Mouse (Mus musculus) WW6 (cell line): ENCODE measurements at regions not wholly inside any gene's neighbourhood (a gene's known extent, or its start where the extent isn't known, plus 50 kb on each side); places are given as distances from the start of the nearest gene placed in this dataset.

Source experiments
- DNase-seq: peaks from one replicate; pipeline ENCODE4 v3.0.0-alpha.2; 2013; ENCODE audit warnings: low read depth, low spot score

- DNase-seq, result no peak
Measured at GRCm38 (mm10) chr12:107658241-107658640, 169.8 kb downstream of the 3110018I06Rik start.

DNA sequence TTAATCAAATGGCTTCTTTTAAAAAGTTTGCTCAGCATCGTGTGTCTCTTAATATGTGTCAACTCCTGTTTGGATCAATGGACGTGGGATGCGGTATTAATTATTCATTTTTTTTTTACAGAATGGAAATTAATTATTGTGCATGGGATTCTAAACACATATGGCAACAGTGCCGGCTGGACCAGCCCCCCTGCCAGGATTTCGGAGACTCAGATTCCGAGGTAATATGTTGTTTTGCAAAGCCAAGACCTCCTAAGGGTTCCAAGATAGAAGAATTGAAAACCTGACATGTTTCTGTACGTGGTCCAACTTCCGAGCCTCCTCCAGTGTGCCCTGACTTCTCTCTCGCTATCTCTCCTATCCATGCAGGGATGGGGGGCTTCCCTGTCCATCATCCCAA, 170.4 kb downstream of the 3110018I06Rik start:
- no peak for DNase-seq

GRCm38 (mm10) chr12:107662624-107663023, 174.2 kb downstream of the 3110018I06Rik start:
- DNase-seq, result no peak

DNA sequence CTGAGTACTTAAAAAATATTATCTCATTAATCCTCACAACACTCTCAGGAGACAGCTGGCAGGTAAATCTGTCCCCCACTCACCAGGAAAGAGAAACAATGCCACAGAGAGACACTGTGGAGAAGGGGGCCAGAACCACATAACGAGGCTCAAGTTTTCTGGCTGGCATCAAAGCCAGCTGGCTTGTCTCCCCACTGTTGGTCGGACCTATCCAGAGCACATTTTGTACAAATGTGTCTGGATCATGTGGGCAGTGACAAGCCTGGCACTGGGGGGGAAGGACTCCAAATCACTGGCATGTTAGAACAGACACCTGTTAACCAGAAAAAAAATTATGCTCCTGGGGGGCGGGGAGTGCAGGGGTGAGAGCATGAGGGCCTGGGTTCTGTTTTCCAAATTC, 179.4 kb downstream of the 3110018I06Rik start:
- no peak for DNase-seq

DNA sequence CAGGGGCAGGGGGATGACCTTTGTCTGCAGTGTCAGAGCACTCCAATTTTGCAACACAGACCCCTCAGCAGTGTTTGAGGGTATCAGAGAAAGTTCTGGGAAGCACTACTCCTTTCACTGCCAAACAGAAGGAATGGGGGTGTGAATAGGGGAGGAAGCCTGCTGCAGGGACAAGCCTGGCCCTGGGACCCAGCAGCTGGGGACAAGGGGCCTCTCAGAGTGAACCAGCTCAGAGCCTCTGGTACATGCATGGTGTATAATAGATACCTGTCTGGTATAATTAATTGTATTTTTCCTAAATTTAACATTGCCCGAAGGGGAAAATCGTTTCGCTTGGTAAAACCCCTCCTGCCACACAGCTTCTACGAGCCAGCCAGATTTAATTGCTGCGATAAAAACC, 180.6 kb downstream of the 3110018I06Rik start:
- no peak for DNase-seq

DNA sequence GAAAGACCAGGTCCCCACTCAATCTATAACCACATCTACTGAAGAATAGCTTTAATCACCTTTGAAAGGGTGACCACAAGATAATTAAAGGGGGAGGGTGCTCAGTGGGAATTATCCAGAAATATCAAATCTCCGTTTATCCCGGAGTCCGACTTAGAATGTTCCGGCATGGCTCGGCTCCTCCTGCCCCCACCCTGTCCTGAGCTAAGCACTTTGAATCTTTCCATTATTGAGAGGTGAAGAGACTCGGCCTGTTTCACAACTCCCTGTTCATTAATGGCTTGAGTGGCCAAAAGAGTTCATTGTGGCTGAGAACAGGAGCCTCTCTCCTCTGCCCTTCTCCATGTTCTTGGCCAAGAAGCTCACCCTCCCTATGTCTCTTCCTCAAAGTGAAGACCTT, 181.0 kb downstream of the 3110018I06Rik start:
- no peak for DNase-seq

DNA sequence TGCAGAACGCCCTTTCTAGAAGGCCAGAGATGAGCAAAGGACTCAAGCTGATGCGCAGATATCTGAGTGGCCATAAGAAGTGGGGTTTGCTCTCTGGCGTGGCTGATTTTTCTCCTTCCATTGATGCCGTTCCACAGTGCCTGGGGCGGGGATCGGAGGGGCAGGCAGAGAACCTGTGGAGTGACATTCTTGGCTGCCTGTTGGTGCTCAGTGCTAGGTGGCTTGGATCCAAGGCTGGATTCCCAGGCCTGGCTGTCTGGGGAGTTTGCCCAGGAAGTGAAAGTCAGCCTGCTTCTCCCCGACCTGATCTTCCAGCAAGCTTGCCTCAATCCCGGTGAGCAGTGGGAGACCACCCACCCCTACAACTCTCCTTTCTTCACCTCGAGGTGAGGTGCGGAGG, 181.5 kb downstream of the 3110018I06Rik start:
- DNase-seq, result no peak

- DNase-seq, result no peak
Measured at GRCm38 (mm10) chr12:107677076-107677475, 188.6 kb downstream of the 3110018I06Rik start.

DNA sequence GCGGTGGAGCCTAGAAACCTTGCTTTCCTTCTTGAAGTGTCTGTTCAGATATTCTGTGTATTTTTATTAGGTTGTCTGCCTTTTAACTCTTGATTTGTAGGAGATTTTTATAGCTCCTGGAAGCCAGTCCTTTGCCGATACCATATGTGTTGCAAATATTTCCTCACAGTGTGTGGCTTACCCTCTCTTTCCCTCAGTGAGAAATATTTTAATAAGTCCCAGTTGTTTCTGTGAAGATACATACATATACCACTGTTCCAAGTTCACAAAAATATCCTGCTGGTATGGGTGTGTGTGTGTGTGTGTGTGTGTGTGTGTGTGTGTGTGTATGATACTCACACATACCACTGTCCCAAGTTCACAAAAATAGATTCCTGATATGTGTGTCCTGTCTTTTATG, 199.0 kb downstream of the 3110018I06Rik start:
- no peak for DNase-seq

- no peak for DNase-seq
Measured at GRCm38 (mm10) chr12:107689418-107689817, 201.0 kb downstream of the 3110018I06Rik start.

GRCm38 (mm10) chr12:107690061-107690460, 201.6 kb downstream of the 3110018I06Rik start:
- DNase-seq, result no peak

- DNase-seq, result no peak
Measured at GRCm38 (mm10) chr12:107693693-107694092, 205.3 kb downstream of the 3110018I06Rik start.

GRCm38 (mm10) chr12:107695014-107695413, 206.6 kb downstream of the 3110018I06Rik start:
- DNase-seq, result no peak

GRCm38 (mm10) chr12:107695438-107696267, 207.2 kb downstream of the 3110018I06Rik start:
- no peak for DNase-seq

- no peak for DNase-seq
Measured at GRCm38 (mm10) chr12:107700317-107700716, 211.9 kb downstream of the 3110018I06Rik start.

DNA sequence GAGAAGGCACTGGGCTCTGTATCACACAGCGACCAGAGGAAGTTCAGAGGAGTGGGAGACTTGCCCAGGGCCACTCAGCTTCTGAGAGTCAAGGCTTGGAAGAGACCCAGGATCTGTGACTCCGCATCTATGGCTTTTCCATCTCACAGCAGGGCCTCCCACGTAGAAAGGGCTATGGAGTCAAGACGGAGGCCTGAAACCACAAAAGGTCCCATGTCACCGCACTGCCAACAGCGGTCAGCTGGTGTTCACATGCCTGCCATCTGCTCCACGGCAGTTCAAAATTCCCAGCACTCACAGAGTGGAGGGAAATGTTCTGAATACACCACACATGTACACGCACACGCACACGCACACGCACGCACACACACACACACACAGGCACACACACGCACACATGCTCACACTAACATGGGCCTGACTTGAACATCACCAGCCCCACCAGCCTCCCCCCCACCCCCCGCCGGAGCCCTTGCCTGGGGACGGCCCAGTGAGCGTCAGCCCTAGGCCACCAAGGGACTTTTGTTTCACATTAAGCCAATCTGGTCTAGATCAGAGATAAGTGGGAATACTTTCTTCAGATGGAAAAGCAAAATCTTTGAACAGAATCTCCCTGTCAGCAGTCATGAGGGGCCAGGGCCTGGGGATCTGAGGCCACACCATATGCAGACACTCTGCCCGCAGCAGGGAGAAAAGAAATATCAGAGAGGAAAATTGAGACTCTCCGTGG, 212.6 kb downstream of the 3110018I06Rik start:
- no peak for DNase-seq

DNA sequence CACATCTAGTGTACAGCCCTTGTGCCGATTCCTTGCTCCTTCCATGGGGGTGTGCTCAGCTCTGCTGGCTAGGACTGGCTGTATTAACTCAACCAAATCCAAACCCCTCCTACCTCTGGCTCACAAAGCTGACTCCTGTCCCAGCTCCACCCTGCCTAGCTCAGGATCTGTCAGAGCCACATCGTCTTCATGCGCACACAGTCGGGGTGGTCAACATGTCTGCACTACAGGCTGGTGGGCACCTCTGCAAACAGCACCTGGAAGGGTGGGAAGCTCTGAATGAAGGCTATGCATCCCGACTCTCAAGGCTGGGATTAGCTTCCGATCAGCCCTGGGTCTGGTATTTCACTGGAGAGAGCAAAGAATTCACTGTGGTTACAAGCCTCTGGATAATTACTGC, 220.4 kb downstream of the 3110018I06Rik start:
- DNase-seq, result no peak

DNA sequence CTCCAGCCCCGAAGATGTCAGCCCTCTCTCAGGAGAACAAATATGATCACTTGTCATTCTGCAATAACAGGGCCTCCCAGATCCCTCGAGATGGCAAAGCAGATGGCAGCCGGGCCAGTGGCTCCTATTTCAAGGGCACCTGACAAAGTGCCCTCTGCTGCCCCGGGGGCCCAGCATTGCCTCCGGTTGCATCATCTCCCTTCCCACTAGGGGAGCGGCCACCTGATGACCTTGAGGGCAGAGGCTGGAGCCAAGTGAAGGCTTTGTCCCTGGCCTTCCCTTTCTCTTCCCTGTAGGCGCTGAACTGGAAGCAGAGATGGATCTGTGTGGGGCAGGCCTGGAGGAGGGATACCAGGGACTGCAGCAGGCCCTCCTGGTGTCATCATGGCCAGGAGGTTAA, 222.6 kb downstream of the 3110018I06Rik start:
- DNase-seq, result no peak

GRCm38 (mm10) chr12:107711675-107712074, 223.2 kb downstream of the 3110018I06Rik start:
- DNase-seq, result no peak

DNA sequence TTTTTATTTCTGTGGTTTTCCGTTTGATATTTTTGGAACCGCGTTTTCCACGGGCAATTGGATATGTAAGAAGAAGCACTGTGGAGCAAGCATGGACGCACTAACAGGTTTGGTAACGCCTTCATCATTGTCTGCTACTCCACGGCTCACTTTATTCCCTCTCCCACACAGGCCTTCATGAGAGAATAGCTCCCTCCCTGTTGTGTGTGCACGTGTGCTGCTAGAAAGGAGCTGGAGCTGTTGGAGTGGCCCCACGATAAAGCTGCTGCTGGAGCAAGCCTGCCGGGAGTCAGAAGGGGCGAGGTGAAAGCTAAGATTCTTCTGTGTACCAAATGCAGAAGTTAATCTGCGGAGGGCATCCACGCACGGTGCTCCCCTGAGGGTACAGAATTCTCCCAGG, 224.8 kb downstream of the 3110018I06Rik start:
- no peak for DNase-seq

DNA sequence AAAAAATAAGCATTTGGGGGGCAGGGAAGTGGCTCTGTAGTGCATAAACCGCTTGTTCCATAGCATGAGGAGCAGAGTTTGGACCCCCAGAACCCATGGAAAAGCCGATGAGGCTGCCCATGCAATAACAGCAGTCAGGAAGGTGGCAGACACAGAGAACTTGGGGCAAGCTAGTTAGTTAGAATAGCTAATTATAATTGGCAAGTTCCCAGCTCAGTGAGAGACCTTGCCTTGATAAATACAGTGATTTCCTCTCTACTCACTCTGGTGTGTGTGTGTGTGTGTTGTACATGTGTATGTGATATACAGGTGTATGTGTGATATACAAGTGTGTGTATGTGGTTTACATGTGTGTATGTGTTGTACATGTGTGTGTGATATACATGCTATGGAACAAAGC, 226.4 kb downstream of the 3110018I06Rik start:
- DNase-seq, result no peak

GRCm38 (mm10) chr12:107715871-107716270, 227.4 kb downstream of the 3110018I06Rik start:
- no peak for DNase-seq

GRCm38 (mm10) chr12:107720941-107721340, 232.5 kb downstream of the 3110018I06Rik start:
- no peak for DNase-seq
